Mouse (Mus musculus) CH12.LX (cell line): ENCODE measurements around the gene Iqschfp.

ENCODE experiments used
- CHD1 ChIP-seq: IDR thresholded peaks from 2 replicates; pipeline ENCODE4 v1.6.1; 2012; ENCODE audit warnings: low read depth, low read length, improper control_type of control experiment, inconsistent platforms
- CTCF ChIP-seq, 2 experiments: IDR thresholded peaks in 1 of 2; conservative IDR thresholded peaks in 1 of 2; 2 replicates each; pipeline ENCODE4 v1.5.1; 2011 to 2012; ENCODE audit warnings: low read depth in 2 of 2, low read length in 2 of 2, improper control_type of control experiment in 1 of 2, inconsistent platforms in 1 of 2, mild to moderate bottlenecking in 1 of 2, moderate library complexity in 1 of 2
- HCFC1 ChIP-seq: IDR thresholded peaks from 2 replicates; pipeline ENCODE4 v1.6.1; 2012; ENCODE audit warnings: low read depth, mild to moderate bottlenecking, inconsistent platforms, low read length, improper control_type of control experiment
- MAFK ChIP-seq: IDR thresholded peaks from 2 replicates; pipeline ENCODE4 v1.6.1; 2011; ENCODE audit warnings: low read length, improper control_type of control experiment; ENCODE audit not compliant: insufficient replicate concordance
- MAZ ChIP-seq: IDR thresholded peaks from 2 replicates; pipeline ENCODE4 v1.6.1; 2012; ENCODE audit warnings: low read depth, mild to moderate bottlenecking, inconsistent platforms, low read length, improper control_type of control experiment, moderate library complexity
- MYC ChIP-seq: IDR thresholded peaks from 2 replicates; pipeline ENCODE4 v1.6.1; 2011; ENCODE audit warnings: low read depth, mild to moderate bottlenecking, improper control_type of control experiment, low read length
- USF1 ChIP-seq: IDR thresholded peaks from 2 replicates; pipeline ENCODE4 v1.6.1; 2014; ENCODE audit warnings: low read depth, mild to moderate bottlenecking, inconsistent platforms, low read length, improper control_type of control experiment
- ZC3H11A ChIP-seq: IDR thresholded peaks from 2 replicates; pipeline ENCODE4 v1.6.1; 2012; ENCODE audit warnings: low read depth, mild to moderate bottlenecking, inconsistent platforms, low read length, improper control_type of control experiment

GRCm38 (mm10) chr3:68092108-68092507 lies 200.1 kb downstream of the Iqschfp start:
- TF ChIP-seq MYC: no peak
- TF ChIP-seq ZC3H11A: no peak
- no peak for TF ChIP-seq CTCF (conservative IDR thresholded peaks at IDR 0.05 in 1 of 2, IDR thresholded peaks at IDR 0.05 in 1 of 2; ENCODE audit: low read depth in 2 of 2, low read length in 2 of 2)
- no peak for TF ChIP-seq USF1
- TF ChIP-seq MAFK: no peak
- TF ChIP-seq HCFC1: no peak
- TF ChIP-seq MAZ: no peak
- TF ChIP-seq CHD1: no peak
